Mouse (Mus musculus) kidney, embryonic 14.5 days (tissue): ENCODE data around the gene Trim7. TPM values are rescaled to one million over a fixed set of nuclear protein-coding genes. Genes with fewer than 3 reads are reported as not detected.
"Not testable (repeated sequence)": the region's sequence is repeated elsewhere in the genome, so short reads cannot be mapped to it uniquely, and the experiment has no call there.

Experiments
- ATAC-seq: fragments of 200-750 bp; cut with Nextera tagmentation; 2 replicates; pipeline ENCODE4 v1.8.0; 2017; ENCODE audit warnings: moderate number of reproducible peaks, mild to moderate bottlenecking, moderate TSS enrichment, moderate library complexity; ENCODE audit not compliant: low FRiP score, low TSS enrichment
- H3K27ac ChIP-seq: fragments of 300-500 bp; sonication (generic); 2 replicates; pipeline ENCODE4 v1.5.1; 2014; ENCODE audit warnings: low read depth, mild to moderate bottlenecking, low read length, moderate library complexity, mixed read lengths
- H3K27me3 ChIP-seq: fragments of 300-500 bp; sonication (generic); 2 replicates; pipeline ENCODE4 v1.6.1; 2014; ENCODE audit warnings: mild to moderate bottlenecking, low read length; ENCODE audit not compliant: control insufficient read depth, insufficient read depth
- H3K36me3 ChIP-seq: fragments of 300-500 bp; sonication (generic); 2 replicates; pipeline ENCODE4 v1.6.1; 2014; ENCODE audit warnings: low read length, mixed read lengths; ENCODE audit not compliant: control insufficient read depth, insufficient read depth
- H3K4me1 ChIP-seq: fragments of 300-500 bp; sonication (generic); 2 replicates; pipeline ENCODE4 v1.6.1; 2014; ENCODE audit warnings: low read length, mixed read lengths; ENCODE audit not compliant: control insufficient read depth, insufficient read depth
- H3K4me2 ChIP-seq: fragments of 300-500 bp; sonication (generic); replicated peaks from 2 replicates; pipeline ENCODE4 v1.6.1; 2014; ENCODE audit warnings: low read depth, mild to moderate bottlenecking, low read length
- H3K4me3 ChIP-seq: fragments of 300-500 bp; sonication (generic); 2 replicates; pipeline ENCODE4 v1.5.1; 2014; ENCODE audit warnings: mild to moderate bottlenecking, low read length
- H3K9ac ChIP-seq: fragments of 300-500 bp; sonication (generic); 2 replicates; pipeline ENCODE4 v1.6.1; 2014; ENCODE audit warnings: low read depth, mild to moderate bottlenecking, low read length, moderate library complexity
- H3K9me3 ChIP-seq: fragments of 300-500 bp; sonication (generic); 2 replicates; pipeline ENCODE4 v1.6.1; 2016; ENCODE audit warnings: low read length; ENCODE audit not compliant: control insufficient read depth
- WGBS: fragments of 180-500 bp; shearing (Covaris S2); extraction: QIAGEN DNeasy Blood & Tissue Kit; methylation state at CpG from one replicate; pipeline ENCODE4 v1.1.7; 2014; 5-methylcytosine and 5-hydroxymethylcytosine counted together
- polyA plus RNA-seq: library from polyadenylated mRNA; unstranded; fragments of >200 nt; fragmentation: Nextera tagmentation; extraction: Ambion mirVana; gene quantifications from 2 replicates; pipeline ENCODE4 v1.2.1, GENCODE M21; 2014

Trim7 gene
- polyA plus RNA-seq, 1 experiment from 2014 or later = 2.9 TPM

DNA sequence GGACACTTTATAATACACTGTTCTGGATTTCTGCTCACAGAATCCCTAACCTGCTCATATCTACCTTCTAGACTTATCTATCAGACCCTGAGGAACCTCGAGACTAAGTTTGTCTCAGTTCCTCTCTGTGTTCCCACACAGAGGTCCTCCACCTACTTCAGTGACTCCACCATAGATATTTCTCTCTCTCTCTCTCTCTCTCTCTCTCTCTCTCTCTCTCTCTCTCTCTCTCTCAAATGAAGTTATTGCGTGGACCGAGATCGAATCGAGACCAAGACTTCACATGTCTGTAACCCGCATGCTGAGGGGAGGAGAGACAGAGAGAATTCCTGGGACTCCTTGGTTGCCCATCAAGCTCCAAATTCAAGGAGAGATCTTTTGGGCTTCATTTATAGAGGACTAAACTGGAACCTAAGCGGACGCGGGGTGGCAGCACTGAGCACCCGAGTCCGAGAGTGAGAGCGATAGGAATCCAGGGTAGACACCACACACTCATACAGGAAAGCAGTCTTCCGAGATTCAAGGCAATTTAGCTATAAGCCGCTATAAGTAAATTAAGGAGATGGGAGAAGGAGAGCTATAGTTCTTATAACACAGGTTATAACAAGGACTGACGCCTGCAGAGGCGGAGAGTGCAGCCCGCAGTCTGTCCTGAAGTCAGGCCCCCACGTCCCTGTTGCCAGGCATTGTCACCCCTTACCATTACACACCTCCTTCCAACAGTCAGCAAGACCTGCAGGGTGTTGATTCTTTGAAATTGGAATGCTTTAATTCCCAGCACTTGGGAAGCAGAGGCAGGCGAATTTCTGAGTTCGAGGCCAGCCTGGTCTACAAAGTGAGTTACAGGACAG, 35.7 kb upstream of the Trim7 start:
- 20% methylated on average over 20 of the region's 20 CpGs for WGBS
- peak; percentile 58; the same call in 1 of the 2 replicates for ATAC-seq
- H3K4me2 ChIP-seq = peak overlapping the region; percentile 35
- no peak overlapping the region for H3K9ac ChIP-seq
- no peaks in the 10 kb centered on the region for H3K27me3 ChIP-seq
- no peaks in the 10 kb centered on the region for H3K4me1 ChIP-seq
- peak overlapping the region; percentile 16; the same call in 1 of the 2 replicates for H3K4me3 ChIP-seq
- no peaks in the 10 kb centered on the region for H3K9me3 ChIP-seq
- H3K36me3 ChIP-seq = no peaks in the 10 kb centered on the region
- H3K27ac ChIP-seq = no peak overlapping the region

DNA sequence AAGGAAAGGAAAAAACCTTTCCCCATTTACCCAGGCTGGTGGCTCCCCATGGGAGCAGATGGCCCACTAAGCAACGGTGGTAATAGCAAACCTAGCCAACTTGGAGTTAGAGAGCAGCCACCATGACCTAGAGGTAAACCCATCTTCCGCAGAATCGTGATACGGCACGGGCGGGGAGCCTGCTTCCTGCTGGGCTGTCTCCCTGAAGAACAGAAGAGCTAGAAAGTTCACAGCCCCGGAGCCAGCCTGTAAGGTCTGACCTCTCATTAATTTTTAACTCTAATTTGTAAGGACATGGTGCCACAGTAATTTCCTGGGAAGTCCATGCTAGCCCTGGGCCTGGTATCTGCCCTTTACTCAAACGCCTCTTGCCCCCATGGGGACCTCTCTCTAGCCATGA, 35.0 kb upstream of the Trim7 start:
- no peak overlapping the region for H3K27ac ChIP-seq
- no peaks in the 10 kb centered on the region for H3K4me1 ChIP-seq
- H3K4me3 ChIP-seq = no peak overlapping the region
- H3K36me3 ChIP-seq = no peaks in the 10 kb centered on the region
- no peaks in the 10 kb centered on the region for H3K27me3 ChIP-seq
- ATAC-seq = 0 out of 2 replicates have a peak, but pooled peaks have one; percentile 4
- WGBS = 52% methylated on average over 8 of the region's 8 CpGs
- no peaks in the 10 kb centered on the region for H3K9me3 ChIP-seq
- no peak overlapping the region for H3K4me2 ChIP-seq
- H3K9ac ChIP-seq = no peak overlapping the region

DNA sequence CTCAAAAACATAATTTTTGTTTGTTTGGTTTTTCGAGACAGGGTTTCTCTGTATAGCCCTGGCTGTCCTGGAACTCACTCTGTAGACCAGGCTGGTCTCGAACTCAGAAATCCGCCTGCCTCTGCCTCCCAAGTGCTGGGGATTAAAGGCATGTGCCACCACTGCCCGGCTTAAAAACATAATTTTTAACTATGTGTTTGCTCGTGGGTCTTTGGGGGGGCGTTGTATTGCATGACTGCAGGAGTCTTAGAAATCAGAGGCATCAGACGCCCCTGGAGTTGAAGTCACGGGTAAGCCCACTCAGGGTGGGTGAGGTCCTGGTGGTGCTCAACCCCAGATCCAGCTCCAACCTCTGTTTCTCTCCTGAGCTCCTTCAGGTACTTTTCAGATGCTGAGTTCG, 34.0 kb upstream of the Trim7 start:
- not testable (repeated sequence) for ATAC-seq, H3K4me2 ChIP-seq, H3K9ac ChIP-seq, H3K4me1 ChIP-seq, H3K9me3 ChIP-seq, H3K36me3 ChIP-seq, H3K4me3 ChIP-seq, H3K27ac ChIP-seq, H3K27me3 ChIP-seq
- WGBS = 86% methylated on average over 9 of the region's 9 CpGs

DNA sequence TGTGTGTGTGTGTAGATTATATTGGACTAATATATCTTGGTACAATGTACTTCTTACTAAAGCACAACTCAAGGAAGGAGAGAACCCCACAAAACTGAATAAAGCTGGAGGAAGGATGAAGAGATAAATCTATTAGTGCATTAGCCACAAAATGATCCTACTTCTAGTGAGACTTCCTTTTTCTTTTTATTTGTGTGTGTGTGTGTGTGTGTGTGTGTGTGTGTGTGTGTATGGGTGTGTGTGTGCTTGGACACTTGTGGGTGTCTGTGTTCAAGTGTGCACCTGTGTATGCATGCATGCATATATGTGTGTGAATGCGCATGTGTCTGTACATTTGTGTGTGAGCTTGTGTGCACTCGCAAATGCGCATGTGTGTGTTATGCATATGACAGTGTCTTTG, 32.8 kb upstream of the Trim7 start:
- Histone ChIP-seq H3K27ac (no peak overlapping the region), H3K4me3 (no peak overlapping the region), H3K9me3 (no peaks in the 10 kb centered on the region), H3K27me3 (no peaks in the 10 kb centered on the region), H3K4me1 (0 out of 2 replicates have a peak, but pooled peaks cover 2% of the 10 kb centered on the region), H3K36me3 (no peaks in the 10 kb centered on the region), H3K9ac (no peak overlapping the region), H3K4me2 (no peak overlapping the region)
- WGBS = 97% methylated on average over 3 of the region's 3 CpGs
- ATAC-seq = no peak

DNA sequence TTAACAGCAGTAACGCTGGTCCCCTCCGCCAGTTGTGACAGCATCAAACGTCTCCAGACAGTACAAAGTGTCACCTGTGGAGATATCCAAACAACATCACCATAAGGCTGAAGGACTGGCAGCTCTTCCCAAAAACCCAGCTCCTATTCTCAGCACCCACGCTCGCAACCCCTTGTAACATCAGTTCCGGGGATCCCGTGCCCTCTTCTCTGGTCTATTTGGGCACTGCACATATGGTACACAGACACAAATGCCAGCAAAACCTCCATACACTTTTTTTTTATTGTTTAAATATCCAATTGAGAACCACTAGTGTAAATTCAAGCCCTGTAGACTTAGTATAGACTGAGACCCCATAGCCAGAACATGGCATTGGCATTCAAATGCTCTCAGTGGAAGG, 30.7 kb upstream of the Trim7 start:
- Histone ChIP-seq H3K4me3 (no peak overlapping the region), H3K9ac (no peak overlapping the region), H3K27ac (no peak overlapping the region), H3K27me3 (no peaks in the 10 kb centered on the region), H3K36me3 (no peaks in the 10 kb centered on the region), H3K4me1 (0 out of 2 replicates have a peak, but pooled peaks cover 5% of the 10 kb centered on the region), H3K4me2 (no peak overlapping the region), H3K9me3 (no peaks in the 10 kb centered on the region)
- 85% methylated on average over 7 of the region's 7 CpGs for WGBS
- no peak for ATAC-seq

DNA sequence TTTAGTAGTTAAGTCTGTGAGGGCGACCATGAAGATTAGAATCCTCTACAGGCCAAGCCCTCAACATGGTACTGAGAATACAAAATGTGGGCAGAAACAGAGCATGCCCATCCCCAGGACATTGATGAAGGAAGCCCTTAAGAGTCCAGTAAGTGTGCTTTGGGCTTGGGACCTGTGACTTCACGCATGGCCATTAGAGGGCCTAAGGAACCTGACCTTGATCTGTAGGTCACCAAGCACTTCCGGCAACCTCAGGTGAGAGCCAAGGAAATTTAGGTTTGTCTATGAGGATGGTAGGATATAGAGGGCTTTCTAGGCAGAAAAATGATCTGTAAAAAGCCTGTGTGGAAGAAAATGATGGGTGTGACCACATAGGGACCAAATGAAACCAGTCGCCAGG, 29.6 kb upstream of the Trim7 start:
- Histone ChIP-seq H3K36me3 (peaks cover 4% of the 10 kb centered on the region; the same call in 1 of the 2 replicates), H3K9ac (no peak overlapping the region), H3K27me3 (no peaks in the 10 kb centered on the region), H3K4me3 (no peak overlapping the region), H3K4me2 (no peak overlapping the region), H3K9me3 (no peaks in the 10 kb centered on the region), H3K4me1 (0 out of 2 replicates have a peak, but pooled peaks cover 5% of the 10 kb centered on the region), H3K27ac (no peak overlapping the region)
- WGBS = 87% methylated on average over 4 of the region's 4 CpGs
- ATAC-seq = no peak

DNA sequence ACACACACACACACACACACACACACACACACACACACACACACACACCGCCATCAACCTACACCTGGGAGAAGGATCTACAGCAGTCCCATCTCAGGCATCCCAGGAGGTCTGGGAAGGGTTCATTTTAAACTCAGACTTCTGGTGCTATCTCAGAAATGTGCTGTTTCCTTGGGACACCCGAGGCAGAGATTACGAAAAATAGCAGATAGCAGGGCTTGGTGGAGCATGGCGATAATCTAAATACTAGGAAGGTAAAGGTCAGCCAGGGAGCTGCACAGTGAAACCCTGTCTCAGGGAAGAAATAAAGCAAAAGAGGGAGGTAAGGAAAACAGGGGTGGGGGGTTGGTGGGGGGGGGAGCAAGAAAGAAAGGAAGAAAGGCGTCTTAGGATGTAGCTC, 28.7 kb upstream of the Trim7 start:
- 81% methylated on average over 5 of the region's 5 CpGs for WGBS
- Histone ChIP-seq H3K27me3 (no peaks in the 10 kb centered on the region), H3K4me3 (no peak overlapping the region), H3K4me2 (no peak overlapping the region), H3K36me3 (peaks cover 14% of the 10 kb centered on the region; the same call in 1 of the 2 replicates), H3K27ac (no peak overlapping the region), H3K4me1 (peaks cover 14% of the 10 kb centered on the region), H3K9me3 (no peaks in the 10 kb centered on the region), H3K9ac (no peak overlapping the region)
- no peak for ATAC-seq

DNA sequence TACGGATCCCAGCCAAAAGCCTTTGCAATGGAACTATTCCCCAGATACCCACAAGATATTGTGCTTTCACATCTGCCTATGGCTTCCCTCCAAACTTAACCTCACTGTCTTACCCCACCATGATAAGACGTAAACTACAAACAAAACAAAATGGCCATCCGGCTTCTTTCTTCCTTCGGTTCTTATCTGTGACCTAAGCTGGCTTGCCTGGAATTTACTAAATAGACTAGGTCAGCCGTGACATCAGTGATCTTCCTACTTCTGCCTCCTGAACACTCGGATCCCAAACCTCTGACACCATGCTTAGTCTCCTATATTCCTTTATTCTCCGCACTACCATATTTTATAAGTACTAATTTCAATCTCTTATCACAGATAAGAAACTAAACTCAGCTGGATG, 27.6 kb upstream of the Trim7 start:
- peak overlapping the region; percentile 80 for H3K4me2 ChIP-seq
- peaks cover 24% of the 10 kb centered on the region for H3K36me3 ChIP-seq
- no peak overlapping the region for H3K4me3 ChIP-seq
- H3K27me3 ChIP-seq = no peaks in the 10 kb centered on the region
- WGBS = 90% methylated on average over 7 of the region's 7 CpGs
- peaks cover 15% of the 10 kb centered on the region for H3K4me1 ChIP-seq
- no peak for ATAC-seq
- H3K27ac ChIP-seq = no peak overlapping the region
- H3K9ac ChIP-seq = no peak overlapping the region
- H3K9me3 ChIP-seq = no peaks in the 10 kb centered on the region
